Mouse (Mus musculus) cerebellum, postnatal 36 days (tissue): ENCODE data around the gene Mmp7.

Experiments used
- DNase-seq, 2 experiments: peaks; one replicate each; pipeline ENCODE4 v3.0.0; 2021 to 2022; ENCODE audit warnings: mixed read lengths in 2 of 2

The Mmp7 gene

DNA sequence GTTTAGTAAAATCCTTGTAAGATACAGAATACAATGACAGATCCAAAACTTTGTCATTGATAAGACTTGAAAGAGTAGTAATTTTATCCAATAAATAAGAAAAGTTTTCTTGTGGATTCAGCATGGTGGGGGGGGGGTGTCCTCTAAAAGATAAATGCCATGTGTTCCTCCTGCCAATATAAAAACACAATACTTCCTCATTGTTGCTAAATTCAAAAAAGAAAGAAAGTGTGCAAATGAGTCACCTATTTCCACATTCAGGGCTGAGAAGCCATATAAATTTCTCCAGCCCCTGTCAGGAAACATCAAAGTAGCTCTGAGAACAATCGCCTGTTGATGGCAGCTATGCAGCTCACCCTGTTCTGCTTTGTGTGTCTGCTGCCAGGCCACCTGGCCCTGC lies at the start of gene Mmp7:
Gene Mmp7, plus strand, starts transcription at position 301 of the 400 bp plus-strand sequence.
- no peak for DNase-seq

DNA sequence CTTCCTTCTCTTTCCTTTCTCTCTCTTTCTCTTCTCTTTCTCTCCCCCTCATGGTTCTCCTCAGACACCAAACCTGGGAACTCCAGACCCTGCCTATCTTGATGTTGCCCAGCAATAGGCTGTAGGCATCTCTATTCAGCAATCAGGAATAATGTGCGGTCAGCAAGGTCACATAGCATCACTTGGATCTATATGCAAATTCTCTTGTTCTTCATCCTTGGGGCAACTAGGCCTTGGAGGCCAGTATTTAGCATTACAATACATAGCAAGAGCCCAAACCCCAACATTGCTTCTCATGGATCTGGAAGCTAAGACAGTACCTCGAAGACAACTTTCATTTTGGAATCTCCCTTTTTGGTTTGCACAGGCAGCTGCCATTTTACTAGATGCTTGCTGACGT lies 44.0 kb upstream of the Mmp7 start:
- DNase-seq: no peak

DNA sequence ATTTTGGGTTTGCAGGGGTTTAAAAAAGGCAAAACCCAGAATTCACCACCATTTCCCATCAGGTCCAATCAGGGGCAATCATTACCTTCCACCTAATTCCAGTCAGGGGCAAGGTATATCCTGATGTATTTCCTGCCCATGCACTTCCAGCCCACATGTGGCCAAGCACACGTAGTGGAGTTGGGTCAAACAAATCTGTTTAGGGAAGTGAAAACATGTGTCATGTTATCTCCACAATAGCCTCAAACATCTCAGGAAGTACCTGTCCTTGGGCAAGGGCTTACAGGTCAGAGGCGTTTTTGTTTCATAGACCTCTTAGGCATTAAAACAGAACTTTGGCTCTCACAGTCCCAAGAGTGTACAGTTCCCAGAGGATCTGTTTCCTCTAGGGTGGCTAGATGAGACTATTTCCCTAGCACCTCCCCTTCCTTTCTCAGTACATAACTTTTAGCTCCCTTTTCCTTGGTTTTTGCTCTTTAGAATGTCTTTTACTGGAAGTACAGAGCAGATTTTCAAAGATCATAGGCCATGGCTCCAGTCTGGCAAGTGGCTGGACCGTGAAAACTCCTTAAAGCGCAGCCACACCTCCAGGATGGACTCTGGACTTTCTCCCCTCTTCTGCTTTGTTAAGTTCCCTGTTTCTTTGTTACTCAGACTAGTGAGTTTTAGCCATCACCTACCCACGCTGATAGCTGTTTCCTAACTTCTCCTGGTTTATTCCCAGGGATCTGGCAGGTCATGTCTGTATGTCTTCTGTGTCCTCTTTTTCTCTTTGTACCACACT lies 41.3 kb upstream of the Mmp7 start:
- no peak for DNase-seq

- DNase-seq: no peak
Observed at GRCm38 (mm10) chr9:7652351-7653085, 39.4 kb upstream of the Mmp7 start.

GRCm38 (mm10) chr9:7657946-7658345 lies 33.9 kb upstream of the Mmp7 start:
- DNase-seq: no peak

- no peak for DNase-seq
Observed at GRCm38 (mm10) chr9:7659469-7660020, 32.3 kb upstream of the Mmp7 start.

DNA sequence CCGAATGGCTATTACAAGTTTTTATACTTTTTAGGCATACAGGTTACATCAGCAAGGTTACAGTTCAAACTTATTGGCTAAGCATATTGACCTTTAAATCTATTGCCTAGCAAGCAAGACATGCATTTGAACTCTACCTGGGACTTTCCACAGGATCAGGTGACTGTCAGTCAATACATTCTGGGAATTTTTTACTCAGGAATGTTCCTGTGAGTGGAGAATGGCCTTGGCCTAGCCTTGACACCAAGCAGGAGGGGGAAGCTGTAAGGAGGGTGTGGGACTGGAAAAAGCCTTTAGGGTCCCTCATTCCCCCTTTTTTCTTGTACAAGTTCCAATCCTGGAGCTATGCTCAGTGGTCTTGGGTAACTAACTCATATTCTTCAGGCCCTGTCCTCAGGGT lies 30.5 kb upstream of the Mmp7 start:
- no peak for DNase-seq

- no peak for DNase-seq
Observed at GRCm38 (mm10) chr9:7669674-7670073, 22.2 kb upstream of the Mmp7 start.

GRCm38 (mm10) chr9:7672985-7673384 lies 18.9 kb upstream of the Mmp7 start:
- no peak for DNase-seq

DNA sequence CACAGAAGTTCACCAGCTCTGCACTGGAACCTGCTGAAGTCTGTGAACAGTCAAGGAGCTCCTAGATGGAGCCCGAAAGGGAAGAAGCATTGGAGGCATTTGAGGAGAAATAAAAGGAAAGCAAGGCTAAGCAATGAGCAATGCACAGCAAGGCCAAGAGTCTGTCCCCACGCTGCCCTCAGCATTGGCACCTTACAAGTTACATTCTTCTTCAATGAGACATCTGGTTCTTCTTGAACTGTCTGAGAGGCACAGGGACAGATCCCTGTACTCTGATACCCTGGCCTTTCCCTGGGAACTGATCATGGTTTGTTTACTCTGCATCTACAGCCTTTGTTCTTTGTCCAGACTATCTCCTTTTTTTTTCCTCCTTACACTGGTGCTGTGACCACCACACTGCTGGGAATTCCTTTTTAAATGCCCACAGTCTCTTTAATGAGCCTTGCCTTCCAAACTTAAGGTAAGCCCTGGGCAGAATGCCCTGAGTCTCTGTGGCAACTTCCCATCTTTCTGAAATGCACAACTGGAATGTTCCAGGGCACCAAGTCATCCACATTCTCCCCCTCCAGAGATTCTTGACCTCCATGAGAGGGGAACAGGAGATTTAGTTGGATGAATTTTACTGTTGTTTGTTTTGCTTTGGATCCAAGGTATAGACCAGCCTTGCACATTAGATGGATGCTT lies 13.6 kb upstream of the Mmp7 start:
- DNase-seq: no peak

- no peak for DNase-seq
Observed at GRCm38 (mm10) chr9:7682081-7682618, 9.7 kb upstream of the Mmp7 start.

- no peak for DNase-seq
Observed at GRCm38 (mm10) chr9:7686024-7686423, 5.9 kb upstream of the Mmp7 start.

GRCm38 (mm10) chr9:7689799-7690198 lies 2.1 kb upstream of the Mmp7 start:
- DNase-seq: no peak

- no peak for DNase-seq
Observed at GRCm38 (mm10) chr9:7693961-7694360, 2.1 kb downstream of the Mmp7 start.

GRCm38 (mm10) chr9:7695646-7696045 lies 3.8 kb downstream of the Mmp7 start:
- DNase-seq: no peak

DNA sequence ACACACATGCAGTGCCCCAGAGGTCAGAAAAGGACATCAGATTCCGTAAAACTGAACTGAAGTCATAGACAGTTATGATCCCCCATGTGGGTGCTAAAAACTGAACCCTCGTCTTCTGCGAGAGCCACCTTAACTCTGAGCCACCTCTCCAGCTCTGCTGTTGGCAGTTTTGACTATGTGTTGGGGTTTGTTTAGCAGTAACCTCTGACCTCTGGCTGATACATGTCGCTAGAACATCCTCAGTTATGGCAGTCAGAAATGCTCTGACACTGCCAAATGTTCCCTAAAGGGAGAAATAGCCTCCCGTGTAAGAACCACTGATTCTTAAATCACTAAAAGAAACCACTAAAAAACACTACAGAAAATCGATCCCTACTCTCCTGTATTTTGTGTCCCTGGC lies 16.8 kb downstream of the Mmp7 start:
- no peak for DNase-seq

GRCm38 (mm10) chr9:7711196-7711595 lies 19.3 kb downstream of the Mmp7 start:
- no peak for DNase-seq

GRCm38 (mm10) chr9:7714062-7714907 lies 22.4 kb downstream of the Mmp7 start:
- DNase-seq: peak; percentile 5 to 49

GRCm38 (mm10) chr9:7714908-7715175 lies 23.0 kb downstream of the Mmp7 start:
- no peak for DNase-seq

GRCm38 (mm10) chr9:7721543-7721942 lies 29.7 kb downstream of the Mmp7 start:
- no peak for DNase-seq

- no peak for DNase-seq
Observed at GRCm38 (mm10) chr9:7728997-7729396, 37.1 kb downstream of the Mmp7 start.

DNA sequence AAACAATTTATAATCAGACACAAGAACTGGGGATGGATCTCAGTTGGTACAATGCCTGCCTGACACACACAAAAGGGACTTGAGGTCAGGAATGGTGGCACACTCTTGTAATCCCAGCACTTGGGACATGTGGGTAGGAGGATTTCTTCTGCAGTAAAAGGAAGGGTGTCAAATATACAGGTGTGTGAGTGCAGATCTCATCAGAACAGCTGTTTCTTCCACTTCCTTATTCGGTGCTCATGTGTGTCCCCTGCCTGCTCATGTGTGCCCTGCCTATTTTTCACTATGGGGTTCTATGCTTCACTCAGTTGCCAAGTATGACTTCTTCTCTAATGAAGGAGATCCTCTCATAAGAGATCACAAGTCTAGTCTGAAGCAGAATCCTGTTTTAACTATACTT lies 50.8 kb downstream of the Mmp7 start:
- no peak for DNase-seq
